Mouse (Mus musculus) granulocyte monocyte progenitor cell, adult 5-6 weeks (primary cell): ENCODE measurements around the gene Myh10. TPM values are rescaled to one million over a fixed set of nuclear protein-coding genes. Genes with fewer than 3 reads are reported as not detected.
A peak's percentile ranks its signal among the peaks of the same experiment; 100 is the strongest.
"Not testable (repeated sequence)": the region's sequence is repeated elsewhere in the genome, so short reads cannot be mapped to it uniquely, and the experiment has no call there.

Experiments
- ATAC-seq: replicated peaks from 2 replicates; pipeline ENCODE4 v1.8.0; 2016; ENCODE audit warnings: mild to moderate bottlenecking, moderate TSS enrichment, inconsistent platforms; ENCODE audit not compliant: poor library complexity, severe bottlenecking
- total RNA-seq, 2 experiments: library from RNA; stranded (forward) in 1 of 2; stranded (reverse) in 1 of 2; fragments of 200-712, 200-1000 nt in 1 of 2; fragments of >200 nt in 1 of 2; fragmentation: Nextera tagmentation in 1 of 2; gene quantifications; 2 replicates each; pipeline ENCODE4 v1.2.3; 2014 to 2017

Myh10 gene
- total RNA-seq, 2 experiments from 2014 or later: 0.21 to 0.37 TPM

DNA sequence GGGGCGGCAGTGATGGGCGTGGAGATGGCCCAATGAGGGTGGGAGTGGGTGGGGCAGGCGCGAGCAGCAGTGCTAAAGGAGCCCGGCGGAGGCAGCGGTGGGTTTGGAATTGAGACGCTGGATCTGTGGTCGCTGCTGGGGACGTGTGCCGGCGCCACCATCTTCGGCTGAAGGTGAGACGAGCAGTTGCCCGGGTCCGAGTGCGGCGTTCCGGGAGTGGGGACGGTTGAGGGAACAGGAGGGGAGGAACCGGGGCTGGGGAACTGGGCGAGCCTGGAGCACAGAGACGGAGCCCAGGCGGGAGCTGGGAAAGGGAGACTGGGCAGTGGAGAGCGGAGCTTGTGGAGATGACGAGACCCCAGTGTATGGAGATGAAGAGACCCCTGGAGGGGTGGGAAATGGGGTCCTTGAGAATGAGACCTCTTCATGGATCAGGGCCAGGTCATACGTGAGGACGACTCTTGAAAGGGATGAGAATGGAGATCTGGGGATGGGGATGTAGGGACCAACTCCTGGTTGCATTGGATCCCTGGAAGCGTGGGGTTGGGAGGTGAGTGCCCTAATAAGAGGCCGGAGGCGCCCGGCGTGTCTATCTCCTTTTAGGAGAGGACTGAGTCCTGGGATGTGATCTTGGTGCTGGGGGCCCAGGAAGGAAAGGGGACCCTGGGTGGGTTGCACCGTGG is 792 bp downstream of the Myh10 start:
- no peak for ATAC-seq

DNA sequence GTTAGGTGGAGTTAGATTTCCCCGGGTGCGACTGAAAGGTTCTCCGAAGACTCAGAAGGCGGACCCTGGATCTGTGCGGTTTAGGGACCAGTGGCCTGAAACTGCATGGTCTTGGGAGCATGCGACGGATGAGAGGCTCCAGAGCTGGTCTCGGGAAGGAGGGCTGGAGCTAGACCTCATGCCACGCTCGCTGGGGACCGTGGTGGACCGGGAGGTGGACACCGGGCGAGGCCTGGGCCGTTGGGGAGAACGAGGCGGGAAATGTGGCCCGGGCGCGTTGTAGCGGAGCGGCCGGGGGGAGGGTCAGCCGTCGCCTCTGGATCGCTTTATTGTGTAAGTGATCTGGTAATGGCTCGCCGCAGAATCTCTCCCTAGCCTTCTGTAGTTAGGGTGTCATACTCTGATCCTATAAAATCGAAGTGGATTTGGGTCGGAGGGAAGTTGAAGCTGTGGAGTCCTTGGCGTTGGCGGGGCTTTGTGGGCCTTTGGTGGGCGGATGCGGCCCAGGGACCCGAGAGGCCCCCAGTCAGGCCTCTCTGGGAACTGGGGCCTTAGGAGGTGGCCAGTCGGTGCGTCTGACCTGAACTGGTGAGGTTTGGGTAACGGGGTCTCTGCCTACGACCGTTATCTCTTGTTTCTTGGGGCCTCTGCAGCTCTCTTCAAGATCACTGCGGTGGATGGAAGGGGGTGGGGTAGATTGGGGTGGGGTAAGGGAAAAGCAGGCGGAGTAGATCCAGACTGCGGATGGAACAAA is 1.5 kb downstream of the Myh10 start:
- peak; percentile 20 for ATAC-seq

DNA sequence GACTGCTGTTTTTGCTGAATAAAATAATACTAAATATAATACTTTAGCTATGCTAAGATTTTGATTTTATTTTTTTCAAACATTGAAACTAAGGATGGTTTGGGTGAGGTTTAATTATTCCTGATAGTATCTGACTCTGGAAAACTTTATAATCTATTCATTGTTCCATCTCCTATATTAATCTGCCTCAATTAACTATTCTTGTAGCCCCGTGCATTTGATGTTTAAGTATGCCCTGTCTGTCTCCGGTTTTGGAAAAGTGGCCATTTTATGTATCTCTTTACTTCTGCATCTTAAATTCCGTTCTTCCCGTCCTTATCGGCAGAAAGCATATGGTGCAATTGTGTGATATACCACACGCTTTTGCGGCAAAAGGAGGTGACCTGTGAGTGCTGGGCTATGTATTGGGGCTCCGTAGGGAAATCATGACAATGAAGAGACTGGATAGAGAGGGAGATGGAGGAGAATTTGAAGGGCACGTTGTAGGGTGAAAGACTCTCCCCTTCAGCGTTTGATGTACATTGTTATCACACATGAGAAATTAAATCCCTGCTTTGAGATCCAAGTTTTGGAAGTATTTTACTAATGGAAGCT is 2.2 kb downstream of the Myh10 start:
- ATAC-seq: no peak

DNA sequence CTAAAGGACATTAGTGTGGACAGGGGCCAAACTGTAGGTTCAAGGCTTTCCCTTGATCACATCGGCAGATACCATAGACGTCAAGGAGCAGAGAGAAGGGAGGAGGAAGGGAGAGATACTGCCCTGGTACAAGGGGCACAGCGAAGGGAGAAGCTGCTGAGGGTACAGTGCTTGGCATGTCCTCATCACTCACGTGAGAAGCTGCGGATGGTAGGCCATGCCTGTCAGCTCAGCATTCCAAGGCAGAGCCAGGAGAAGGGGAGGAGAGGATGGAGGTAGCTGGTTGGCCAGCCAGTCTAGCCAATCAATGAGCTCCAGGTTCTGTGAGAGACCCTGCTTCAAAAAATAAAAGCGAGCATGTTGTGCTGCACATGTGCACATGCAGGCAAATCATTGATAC is 11.0 kb downstream of the Myh10 start:
- ATAC-seq: no peak

DNA sequence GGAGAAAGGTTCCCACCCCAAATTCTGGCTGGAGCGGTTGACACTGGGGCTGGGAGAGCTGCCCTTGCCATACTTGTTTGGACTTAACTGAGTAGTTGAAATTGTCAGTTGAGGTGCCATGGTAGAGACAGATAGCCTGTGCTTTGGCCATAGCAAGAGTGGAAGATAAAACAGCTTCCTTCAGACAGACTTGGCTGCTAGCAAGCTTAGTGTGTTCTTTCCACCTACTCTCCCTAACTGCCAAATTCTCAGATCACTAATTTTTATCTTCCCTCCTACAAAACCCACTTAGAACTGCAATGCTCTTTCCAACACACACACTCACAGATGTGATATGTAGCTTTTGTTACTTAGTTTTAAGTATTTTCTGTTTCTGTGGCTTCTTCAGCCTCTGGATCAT is 12.0 kb downstream of the Myh10 start:
- no peak for ATAC-seq

DNA sequence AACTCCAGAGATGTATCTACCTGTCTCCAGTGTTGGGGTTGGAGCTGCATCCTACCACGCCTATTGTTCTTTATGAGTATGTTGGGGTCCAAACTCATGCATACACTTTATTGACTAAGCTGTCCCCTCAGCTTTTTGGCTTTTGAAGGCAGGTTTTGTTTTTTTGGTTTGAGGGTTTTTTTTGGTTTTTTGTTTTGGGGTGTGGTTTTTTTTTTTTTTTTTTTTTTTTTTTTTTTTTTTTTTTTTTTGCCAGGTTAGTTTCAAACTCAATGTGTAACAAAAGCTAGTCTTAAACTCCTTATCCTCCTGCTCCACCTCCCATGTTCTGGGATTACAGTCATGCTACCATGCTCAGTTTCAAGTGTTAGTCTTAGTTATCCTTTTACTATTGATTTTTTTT is 12.9 kb downstream of the Myh10 start:
- no peak for ATAC-seq

DNA sequence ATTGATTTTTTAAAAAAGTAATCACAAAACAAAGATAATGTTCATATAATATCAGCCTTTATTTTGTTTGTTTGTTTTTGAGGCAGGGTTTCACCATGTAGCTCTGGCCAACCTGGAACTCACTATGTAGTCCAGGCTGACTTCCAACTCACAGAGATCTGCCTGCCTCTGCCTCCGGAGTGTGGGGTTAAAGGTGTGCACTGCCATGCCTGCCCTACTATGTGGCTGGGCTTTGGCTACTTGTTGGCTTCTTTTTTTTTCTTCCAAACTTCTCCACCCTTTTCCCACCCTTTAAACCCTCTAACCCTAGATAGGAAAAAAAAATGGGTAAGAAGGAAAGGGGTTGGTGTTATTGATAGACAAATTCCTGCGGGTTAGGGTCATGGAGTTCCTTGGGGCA is 13.5 kb downstream of the Myh10 start:
- ATAC-seq: no peak

DNA sequence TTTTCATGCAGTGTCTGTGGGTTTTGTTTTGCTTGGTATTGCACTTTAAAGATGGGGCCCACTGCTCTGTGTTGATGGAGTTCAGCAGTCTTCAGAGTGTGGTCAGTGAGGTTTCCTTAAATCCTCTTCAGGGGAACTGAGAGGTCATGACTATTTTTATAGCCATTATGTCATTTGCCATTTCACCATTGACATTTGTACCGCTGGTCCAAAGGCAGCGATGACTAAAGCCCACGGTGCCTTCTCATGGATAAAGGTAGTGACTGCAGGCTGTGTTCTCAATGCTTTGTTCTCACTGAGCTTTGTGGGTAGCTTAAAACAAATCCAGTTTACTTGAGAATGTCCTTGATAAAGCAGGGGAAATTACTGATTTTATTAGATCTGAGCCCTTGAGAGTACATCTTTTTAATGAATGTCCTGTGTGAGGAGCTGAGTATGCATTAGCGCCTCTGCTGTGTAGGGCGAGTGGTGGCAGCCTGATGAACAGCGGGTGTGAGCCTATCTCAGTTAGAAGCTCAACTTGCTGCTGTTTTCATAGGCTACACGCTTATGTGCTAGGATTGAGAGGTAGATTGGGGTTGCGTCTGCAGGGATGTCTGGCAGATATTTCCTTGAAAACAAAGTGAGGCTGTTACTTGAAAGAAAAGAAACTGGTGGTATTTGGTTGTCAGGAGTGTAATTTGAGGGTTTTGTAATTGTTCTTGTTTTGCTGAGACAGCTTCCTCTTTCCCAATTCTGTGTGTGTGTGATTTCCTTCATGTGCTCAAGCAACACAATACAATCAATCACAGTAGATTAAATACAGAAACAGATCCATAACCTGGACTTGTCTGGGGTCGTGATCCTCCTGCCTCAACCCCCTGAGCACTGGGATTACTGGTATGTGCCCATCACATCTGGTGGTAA is 15.4 kb downstream of the Myh10 start:
- ATAC-seq: peak; percentile 73

DNA sequence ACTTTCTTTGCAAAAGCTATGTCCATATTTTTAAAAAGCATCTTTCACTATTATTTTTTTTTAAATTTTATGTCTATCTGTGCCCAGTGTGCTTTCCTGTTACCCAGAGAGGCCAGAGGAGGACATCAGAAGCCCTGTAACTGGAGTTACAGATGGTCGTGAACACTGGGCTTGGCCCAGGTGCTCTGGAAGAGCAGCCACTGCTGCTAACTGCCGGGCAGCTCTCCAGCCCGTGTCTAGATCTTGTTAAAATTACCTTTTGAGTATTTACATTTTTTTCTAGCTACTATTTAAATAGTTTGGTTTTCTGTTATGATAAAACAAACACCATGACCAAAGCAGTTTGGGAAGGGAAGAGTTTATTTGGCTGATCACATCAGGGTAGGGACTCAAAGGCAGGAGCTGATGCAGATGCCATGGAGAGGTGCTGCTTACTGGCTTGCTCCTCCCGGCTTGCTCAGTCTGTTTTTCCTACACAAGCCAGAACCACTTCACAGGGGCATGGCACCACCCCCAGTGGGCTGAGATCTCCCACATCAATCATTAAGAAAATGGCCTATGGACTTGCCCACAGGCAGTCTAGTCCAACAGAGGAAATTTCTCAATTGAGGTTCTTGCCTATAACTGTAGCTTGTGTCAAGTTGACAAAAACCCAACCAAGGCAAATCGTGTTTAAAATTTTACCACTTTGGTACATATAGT is 16.7 kb downstream of the Myh10 start:
- no peak for ATAC-seq

DNA sequence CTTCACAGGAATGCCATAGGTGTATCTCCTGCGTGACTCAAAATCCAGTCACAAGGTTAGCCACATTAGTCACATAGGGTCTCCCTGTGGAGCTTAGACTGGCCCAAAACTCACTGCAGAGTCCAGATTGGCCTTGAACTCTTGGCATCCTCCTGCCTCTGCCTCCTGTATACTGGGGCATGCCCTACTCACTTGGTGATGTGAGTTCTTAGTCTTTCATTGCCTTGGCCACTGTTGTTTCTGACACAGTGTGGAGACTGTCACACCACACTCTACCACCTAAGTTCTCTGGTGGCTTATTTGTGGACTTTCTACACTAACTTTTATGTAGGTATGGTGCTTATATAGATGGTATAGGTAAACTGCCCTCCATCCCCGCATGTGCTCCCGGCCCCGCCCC is 24.8 kb downstream of the Myh10 start:
- no peak for ATAC-seq

DNA sequence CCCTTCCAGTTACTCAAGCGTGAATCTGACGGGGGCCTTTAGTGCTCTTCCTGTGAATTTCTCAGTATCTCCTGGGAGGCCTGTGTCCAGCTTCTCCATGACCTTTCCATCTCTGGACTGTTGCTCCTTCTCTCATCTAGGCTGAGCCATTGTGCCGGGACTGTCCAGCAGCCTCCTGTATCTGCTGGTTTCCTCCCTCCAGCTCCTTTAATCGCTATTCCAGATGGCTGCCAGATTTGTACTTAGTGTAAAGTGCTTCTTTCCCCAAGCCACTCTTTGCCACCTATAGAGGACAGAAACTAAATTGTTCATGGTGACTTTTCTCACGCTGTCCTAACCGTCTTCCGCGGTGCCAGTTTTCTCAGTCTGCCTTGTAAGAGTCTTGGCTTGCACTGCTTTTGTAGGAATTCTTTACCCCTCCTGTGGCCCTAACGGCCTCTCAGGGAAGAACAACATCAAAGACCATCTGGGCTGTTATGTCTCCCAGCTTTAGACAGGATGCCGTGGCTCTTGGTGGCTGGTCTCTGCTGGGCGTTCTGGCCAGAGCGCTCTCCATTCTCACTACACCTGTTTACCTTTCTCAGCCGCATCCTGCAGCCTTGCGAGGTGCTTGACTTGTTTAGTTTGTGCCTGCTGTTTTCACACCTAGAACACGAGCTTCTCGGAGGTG is 25.9 kb downstream of the Myh10 start:
- no peak for ATAC-seq

DNA sequence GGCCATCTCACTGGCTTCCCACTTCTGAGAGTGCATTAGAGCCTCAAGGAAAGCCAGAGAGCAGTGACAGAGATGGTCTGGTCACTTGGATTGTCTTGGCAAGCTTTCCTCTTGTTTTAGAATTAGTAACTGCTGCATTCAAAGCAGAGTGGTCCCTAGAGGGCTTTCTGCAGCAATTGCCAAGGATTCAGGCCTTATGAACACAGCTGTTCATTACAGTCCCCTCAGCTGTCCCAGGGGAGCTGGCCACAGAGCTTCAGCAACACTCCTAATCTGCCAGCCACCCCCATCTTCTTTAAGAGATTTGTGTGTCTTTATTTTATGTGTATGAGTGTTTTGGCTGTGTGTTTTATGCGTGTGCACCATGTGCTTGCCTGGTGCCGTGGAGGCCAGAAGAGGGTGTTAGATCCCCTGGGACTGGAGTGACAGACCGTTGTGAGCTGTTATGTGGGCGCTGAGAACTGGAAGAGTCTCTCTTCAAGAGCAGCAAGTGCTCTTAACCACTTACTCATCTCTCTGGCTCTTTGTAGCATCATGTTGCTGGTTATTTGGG is 27.8 kb downstream of the Myh10 start:
- ATAC-seq: no peak

DNA sequence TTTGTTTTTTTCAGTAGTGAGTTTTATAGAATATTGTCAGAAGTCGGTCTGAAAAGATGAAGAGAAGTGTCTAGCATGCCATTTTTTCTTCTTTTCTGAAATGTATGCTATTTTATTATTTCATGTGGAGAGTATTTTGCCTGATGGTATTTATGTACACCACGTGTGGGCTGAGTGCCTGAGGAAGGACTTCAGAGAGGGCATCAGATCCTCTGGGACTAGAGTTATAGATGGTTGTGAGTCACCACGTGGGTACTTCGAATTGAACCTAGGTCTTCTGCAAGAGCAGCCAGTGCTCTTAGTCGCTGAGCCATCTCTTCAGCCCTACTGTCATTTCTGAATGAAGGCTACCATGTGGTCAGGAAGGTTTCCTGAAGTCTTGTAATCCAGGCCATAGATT is 28.4 kb downstream of the Myh10 start:
- no peak for ATAC-seq

DNA sequence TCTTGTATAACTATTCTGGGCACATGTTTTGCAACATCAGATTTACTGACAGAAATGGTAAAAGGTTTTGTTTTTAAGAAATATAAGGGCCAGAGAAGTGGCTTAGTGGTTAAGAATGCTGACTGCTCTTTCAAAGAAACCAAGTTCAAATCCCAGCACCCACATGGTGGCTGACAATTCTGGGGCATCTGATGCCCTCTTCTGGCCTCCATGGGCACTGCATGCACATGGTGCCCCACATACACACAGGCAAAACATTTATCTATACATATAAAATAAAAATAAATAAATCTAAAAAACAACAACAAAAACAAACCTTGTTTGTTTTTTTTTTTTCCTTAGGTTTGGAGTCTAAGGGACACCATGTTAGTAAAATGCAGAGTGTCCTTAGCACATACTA is 32.8 kb downstream of the Myh10 start:
- no peak for ATAC-seq

DNA sequence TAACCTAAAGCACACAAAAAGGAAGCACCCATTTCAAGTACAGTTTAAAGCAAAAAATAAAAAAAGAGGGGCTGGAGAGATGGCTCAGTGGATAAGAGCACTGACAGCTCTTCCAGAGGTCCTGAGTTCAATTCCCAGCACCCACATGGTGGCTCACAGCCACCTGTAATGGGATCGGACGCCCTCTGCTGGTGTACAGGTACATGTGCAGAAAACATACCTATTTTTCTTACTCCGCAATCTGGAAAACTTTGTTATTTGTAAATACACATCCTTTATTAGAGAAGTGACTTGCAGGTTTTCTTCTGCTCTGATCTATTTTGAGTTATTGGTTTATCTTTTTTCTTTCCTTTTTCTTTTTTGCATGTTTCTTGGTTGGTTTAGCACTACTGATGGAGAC is 37.3 kb downstream of the Myh10 start:
- ATAC-seq: no peak

DNA sequence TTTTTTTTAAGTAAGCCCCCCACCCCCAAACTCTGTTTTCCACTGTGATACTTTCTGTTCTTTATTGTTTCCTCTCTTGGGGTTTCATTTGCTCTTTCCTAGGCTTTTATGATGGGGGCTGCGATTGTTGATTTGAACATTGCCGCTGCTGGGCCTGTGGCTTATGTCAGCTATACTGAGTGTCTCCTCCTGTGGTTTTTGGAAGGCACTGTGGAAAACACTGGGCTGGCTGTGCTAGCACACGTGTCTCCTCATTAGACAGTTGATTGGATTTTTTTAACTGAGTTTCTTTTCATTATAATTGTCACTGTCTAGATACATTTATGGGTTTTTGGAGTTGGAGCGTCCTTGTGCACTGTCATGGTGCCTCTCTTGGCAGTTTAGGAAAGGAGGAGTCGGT is 39.4 kb downstream of the Myh10 start:
- ATAC-seq: no peak

DNA sequence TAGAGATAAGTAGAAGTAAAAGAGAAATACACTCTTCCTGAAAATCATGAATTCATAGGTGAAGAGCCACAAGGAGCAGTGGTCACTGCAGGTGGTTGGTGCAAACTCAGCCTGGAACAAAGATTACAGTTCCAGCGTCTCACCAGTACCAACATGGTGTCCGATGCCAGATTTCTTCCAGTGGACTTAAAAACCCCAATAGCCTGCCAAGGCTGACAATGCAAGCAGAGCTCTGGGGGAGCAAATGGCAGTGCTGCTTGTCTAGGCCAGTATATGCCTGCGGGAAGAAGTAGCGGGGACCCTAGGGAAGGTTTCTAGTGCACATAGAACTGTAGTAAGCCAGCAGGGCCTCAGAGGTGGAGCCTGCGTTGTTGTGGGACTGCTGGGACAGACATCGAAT is 40.7 kb downstream of the Myh10 start:
- ATAC-seq: no peak

DNA sequence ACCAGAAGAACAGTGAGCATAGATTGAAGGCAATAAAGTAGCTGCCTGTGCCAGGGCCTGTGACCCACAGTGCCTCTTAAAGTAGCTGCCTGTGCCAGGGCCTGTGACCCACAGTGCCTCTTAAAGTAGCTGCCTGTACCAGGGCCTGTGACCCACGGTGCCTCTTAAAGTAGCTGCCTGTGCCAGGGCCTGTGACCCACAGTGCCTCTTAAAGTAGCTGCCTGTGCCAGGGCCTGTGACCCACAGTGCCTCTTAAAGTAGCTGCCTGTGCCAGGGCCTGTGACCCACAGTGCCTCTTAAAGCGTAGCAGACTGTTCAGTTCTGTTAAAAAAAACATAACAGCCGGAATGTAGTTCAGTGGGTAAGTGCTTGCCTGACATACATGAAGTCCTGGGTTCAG is 42.0 kb downstream of the Myh10 start:
- not testable (repeated sequence) for ATAC-seq

DNA sequence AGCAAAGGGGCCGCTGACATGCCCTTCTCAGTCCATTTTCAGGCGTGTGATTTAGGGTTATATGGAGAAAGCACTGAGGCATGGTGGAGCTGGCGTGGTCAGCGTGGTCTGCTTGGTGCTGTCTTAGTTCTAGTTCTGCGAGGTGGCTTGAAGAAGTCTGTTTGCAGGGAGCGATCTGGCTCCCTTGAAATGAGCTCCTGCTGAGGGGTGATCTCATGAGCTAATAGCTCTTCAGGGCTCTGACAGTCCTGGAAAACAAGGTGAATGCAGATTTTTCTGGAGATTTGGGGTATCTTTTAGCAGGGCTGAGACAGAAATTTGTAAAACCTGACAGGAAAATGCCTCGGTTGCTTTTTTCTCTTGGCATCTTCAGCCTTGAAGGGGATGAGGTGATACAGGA is 48.1 kb downstream of the Myh10 start:
- no peak for ATAC-seq
